Mouse (Mus musculus) urinary bladder, adult 2 months (tissue): ENCODE measurements around the gene Fosb. TPM values are rescaled to one million over a fixed set of nuclear protein-coding genes. Genes with fewer than 3 reads are reported as not detected.
"Not testable (repeated sequence)": the region's sequence is repeated elsewhere in the genome, so short reads cannot be mapped to it uniquely, and the experiment has no call there.

ENCODE experiments used
- DNase-seq: peaks from one replicate; pipeline ENCODE4 v3.0.0; 2022; ENCODE audit warnings: low spot score
- polyA plus RNA-seq: library from polyadenylated mRNA; depleted of rRNA; stranded (reverse); fragments of >200 nt; gene quantifications from 2 replicates; pipeline ENCODE4 v1.2.3, GENCODE M21; 2012

Fosb gene
- polyA plus RNA-seq, 1 experiment: 2.6 TPM

- DNase-seq: not testable (repeated sequence)
Observed at GRCm38 (mm10) chr7:19281680-19282304, 28.1 kb downstream of the Fosb start.

GRCm38 (mm10) chr7:19279581-19280114, 30.2 kb downstream of the Fosb start, which contains the start of gene Ppm1n:
Gene Ppm1n (minus strand): TSS chr7:19280064.
- DNase-seq: no peak

GRCm38 (mm10) chr7:19279052-19279451, 30.8 kb downstream of the Fosb start:
- no peak for DNase-seq

GRCm38 (mm10) chr7:19276253-19276652, 33.6 kb downstream of the Fosb start:
- DNase-seq: no peak

- DNase-seq: peak; percentile 68
Observed at GRCm38 (mm10) chr7:19272173-19272764, 37.6 kb downstream of the Fosb start.

- peak; percentile 78 for DNase-seq
Observed at GRCm38 (mm10) chr7:19271238-19272172, 38.3 kb downstream of the Fosb start, which contains the start of gene Vasp. Gene Vasp (minus strand): TSS chr7:19271817.

GRCm38 (mm10) chr7:19270509-19271237, 39.2 kb downstream of the Fosb start:
- no peak for DNase-seq

- no peak for DNase-seq
Observed at GRCm38 (mm10) chr7:19269721-19270441, 40.0 kb downstream of the Fosb start.

GRCm38 (mm10) chr7:19268993-19269681, 40.7 kb downstream of the Fosb start:
- no peak for DNase-seq

GRCm38 (mm10) chr7:19267051-19267450, 42.8 kb downstream of the Fosb start:
- DNase-seq: no peak

GRCm38 (mm10) chr7:19265928-19266822, 43.7 kb downstream of the Fosb start:
- DNase-seq: no peak

- no peak for DNase-seq
Observed at GRCm38 (mm10) chr7:19265147-19265546, 44.7 kb downstream of the Fosb start.

GRCm38 (mm10) chr7:19258336-19258735, 51.5 kb downstream of the Fosb start:
- DNase-seq: no peak

- DNase-seq: peak; percentile 33
Observed at GRCm38 (mm10) chr7:19257390-19258022, 52.3 kb downstream of the Fosb start.

- no peak for DNase-seq
Observed at GRCm38 (mm10) chr7:19256567-19256966, 53.3 kb downstream of the Fosb start.

- no peak for DNase-seq
Observed at GRCm38 (mm10) chr7:19255395-19255794, 54.5 kb downstream of the Fosb start.

GRCm38 (mm10) chr7:19253437-19253836, 56.4 kb downstream of the Fosb start:
- DNase-seq: no peak
